Mouse (Mus musculus) ES-E14 (cell line): Measurements from ENCODE around the gene Utp14a.

Experiments used
- CHD2 ChIP-seq: IDR thresholded peaks from 2 replicates; pipeline ENCODE4 v1.6.1; 2014; ENCODE audit warnings: mild to moderate bottlenecking, low read depth, low read length, inconsistent platforms
- HCFC1 ChIP-seq: IDR thresholded peaks from 2 replicates; pipeline ENCODE4 v1.6.1; 2012; ENCODE audit warnings: low read length, inconsistent platforms, borderline replicate concordance; ENCODE audit not compliant: insufficient read depth
- ZC3H11A ChIP-seq: IDR thresholded peaks from 2 replicates; pipeline ENCODE4 v1.6.1; 2012; ENCODE audit warnings: low read depth, mild to moderate bottlenecking, inconsistent platforms, low read length, borderline replicate concordance
- ZNF384 ChIP-seq: IDR thresholded peaks from 2 replicates; pipeline ENCODE4 v1.6.1; 2012; ENCODE audit warnings: low read depth, low read length, inconsistent platforms

- TF ChIP-seq HCFC1 (no peak), ZC3H11A (no peak), ZNF384 (peak; percentile 49; the same call in 1 of the 2 replicates), CHD2 (no peak)
Observed at GRCm38 (mm10) chrX:48219468-48219867, 37.2 kb upstream of the Utp14a start.
